Mouse (Mus musculus) liver, postnatal 0 days (tissue): ENCODE results near the gene Abcc3. TPM values are rescaled to one million over a fixed set of nuclear protein-coding genes. Genes with fewer than 3 reads are reported as not detected.

Experiments used
- ATAC-seq: fragments of 200-750 bp; cut with Nextera tagmentation; 2 replicates; pipeline ENCODE4 v1.8.0; 2017; ENCODE audit warnings: mild to moderate bottlenecking, moderate library complexity
- DNase-seq: peaks from one replicate; pipeline ENCODE4 v3.0.0-alpha.2; 2016
- H3K27ac ChIP-seq: fragments of 300-500 bp; sonication (generic); 2 replicates; pipeline ENCODE4 v1.5.1; 2014; ENCODE audit warnings: antibody characterized with exemption, moderate library complexity, mild to moderate bottlenecking, low read depth
- H3K27me3 ChIP-seq: fragments of 300-500 bp; sonication (generic); 2 replicates; pipeline ENCODE4 v1.6.1; 2014; ENCODE audit warnings: low read length, control low read depth, mixed read lengths; ENCODE audit not compliant: insufficient read depth
- H3K36me3 ChIP-seq: fragments of 300-500 bp; sonication (generic); replicated peaks from 2 replicates; pipeline ENCODE4 v1.6.1; 2014; ENCODE audit warnings: mild to moderate bottlenecking, control low read depth, low read length, moderate library complexity, mixed read lengths; ENCODE audit not compliant: insufficient read depth
- H3K4me1 ChIP-seq: fragments of 300-500 bp; sonication (generic); 2 replicates; pipeline ENCODE4 v1.6.1; 2014; ENCODE audit warnings: antibody characterized with exemption, mild to moderate bottlenecking, control low read depth; ENCODE audit not compliant: insufficient read depth
- H3K4me2 ChIP-seq: fragments of 300-500 bp; sonication (generic); 2 replicates; pipeline ENCODE4 v1.6.1; 2014; ENCODE audit warnings: low read depth, mild to moderate bottlenecking, low read length, moderate library complexity, mixed read lengths
- H3K4me3 ChIP-seq: fragments of 300-500 bp; sonication (generic); 2 replicates; pipeline ENCODE4 v1.5.1; 2014; ENCODE audit warnings: low read depth, low read length
- H3K9ac ChIP-seq: fragments of 300-500 bp; sonication (generic); replicated peaks from 2 replicates; pipeline ENCODE4 v1.6.1; 2014; ENCODE audit warnings: mild to moderate bottlenecking, moderate library complexity
- H3K9me3 ChIP-seq: fragments of 300-500 bp; sonication (generic); 2 replicates; pipeline ENCODE4 v1.6.1; 2016; ENCODE audit warnings: mild to moderate bottlenecking, control low read depth, low read length, mixed read lengths
- CTCF ChIP-seq: sonication (generic); IDR thresholded peaks from 2 replicates; pipeline ENCODE4 v1.5.1; 2016; ENCODE audit warnings: antibody characterized with exemption, low read depth
- EP300 ChIP-seq: IDR thresholded peaks from 2 replicates; pipeline ENCODE4 v1.6.1; 2016; ENCODE audit warnings: antibody characterized with exemption, low read depth, mild to moderate bottlenecking
- WGBS: fragments of 180-500 bp; shearing (Covaris S2); extraction: QIAGEN DNeasy Blood & Tissue Kit; methylation state at CpG from one replicate; pipeline ENCODE4 v1.1.7; 2014; ENCODE audit not compliant: insufficient replicate concordance; 5-methylcytosine and 5-hydroxymethylcytosine counted together
- polyA plus RNA-seq: library from polyadenylated mRNA; unstranded; fragments of >200 nt; fragmentation: Nextera tagmentation; extraction: Ambion mirVana; gene quantifications from 2 replicates; pipeline ENCODE4 v1.2.1, GENCODE M21; 2015

The Abcc3 gene
- polyA plus RNA-seq, 1 experiment from 2014 or later, result 8.3 TPM

DNA sequence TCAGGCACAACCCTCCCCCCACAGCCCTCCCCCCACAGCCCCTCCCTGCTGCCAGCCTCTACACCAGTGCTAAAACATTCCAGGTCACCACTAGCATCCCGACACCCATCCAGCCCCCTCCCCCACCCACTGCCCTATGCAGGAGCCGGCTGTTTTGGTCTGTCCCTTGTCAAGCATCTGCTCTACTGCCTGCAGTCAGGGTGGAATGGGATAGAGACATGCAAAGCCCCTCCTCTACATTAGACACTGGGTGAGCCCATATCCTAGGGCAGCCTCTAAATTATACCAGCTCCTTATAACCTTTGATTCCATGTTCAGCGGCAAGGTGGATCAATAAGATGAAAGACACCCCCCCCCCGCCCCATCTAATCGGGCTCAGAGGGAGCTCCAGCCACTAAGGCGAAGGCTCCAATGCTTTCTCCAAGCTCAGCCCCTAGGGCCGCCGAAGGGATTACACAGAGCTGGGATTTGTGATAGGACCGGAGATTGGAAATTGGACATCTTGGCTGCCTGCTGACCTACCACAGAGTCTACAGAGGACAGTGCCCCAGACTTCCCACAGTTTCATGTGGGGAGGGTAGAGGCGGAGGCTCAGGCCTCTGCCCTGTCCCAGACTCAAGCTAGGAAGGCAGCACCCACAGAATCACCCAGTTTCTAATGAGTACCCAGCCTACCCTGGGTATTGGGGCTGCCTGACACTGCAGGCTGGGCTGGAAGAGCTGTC lies 26.4 kb upstream of the Abcc3 start:
- ATAC-seq, result no peak
- H3K27me3 ChIP-seq, result peaks cover 19% of the 10 kb centered on the region

DNA sequence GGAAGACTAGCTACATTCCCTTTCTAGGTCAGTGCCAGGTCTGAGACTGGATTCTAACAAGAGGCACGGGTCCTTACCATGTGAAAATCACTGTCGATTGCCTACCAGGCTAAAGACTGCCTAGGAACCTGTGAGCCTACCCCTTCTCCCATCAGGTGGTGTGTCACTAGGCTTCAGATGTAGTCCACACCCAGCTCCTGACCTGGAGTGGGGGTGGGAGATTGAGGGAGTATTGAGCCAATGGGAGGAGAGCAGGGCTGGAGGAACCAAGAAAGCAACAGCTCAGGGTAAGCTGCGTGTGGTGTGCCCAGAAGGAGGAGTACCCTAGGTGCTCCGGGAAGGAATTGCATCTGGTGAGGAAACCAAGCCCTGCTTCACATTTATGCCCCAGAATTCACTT lies 21.2 kb upstream of the Abcc3 start:
- H3K27ac ChIP-seq, result no peak overlapping the region
- H3K9ac ChIP-seq, result no peak overlapping the region
- no peaks in the 10 kb centered on the region for H3K4me1 ChIP-seq
- no peak overlapping the region for H3K4me3 ChIP-seq
- TF ChIP-seq EP300 (no peak), CTCF (no peak)
- no peaks in the 10 kb centered on the region for H3K9me3 ChIP-seq
- peaks cover 37% of the 10 kb centered on the region for H3K27me3 ChIP-seq
- WGBS, result 63% methylated on average over 4 of the region's 4 CpGs
- H3K36me3 ChIP-seq, result no peaks in the 10 kb centered on the region
- ATAC-seq (no peak), DNase-seq (no peak)
- no peak overlapping the region for H3K4me2 ChIP-seq

More for the DNA sequence above, 26.4 kb upstream of the Abcc3 start:
- Histone ChIP-seq H3K9me3 (no peaks in the 10 kb centered on the region), H3K36me3 (no peaks in the 10 kb centered on the region), H3K9ac (no peak overlapping the region), H3K4me3 (no peak overlapping the region), H3K4me1 (no peaks in the 10 kb centered on the region), H3K4me2 (no peak overlapping the region), H3K27ac (no peak overlapping the region)
- 62% methylated on average over 9 of the region's 10 CpGs for whole genome bisulfite sequencing
- TF ChIP-seq CTCF, result no peak
- TF ChIP-seq EP300, result no peak
- DNase-seq, result no peak

DNA sequence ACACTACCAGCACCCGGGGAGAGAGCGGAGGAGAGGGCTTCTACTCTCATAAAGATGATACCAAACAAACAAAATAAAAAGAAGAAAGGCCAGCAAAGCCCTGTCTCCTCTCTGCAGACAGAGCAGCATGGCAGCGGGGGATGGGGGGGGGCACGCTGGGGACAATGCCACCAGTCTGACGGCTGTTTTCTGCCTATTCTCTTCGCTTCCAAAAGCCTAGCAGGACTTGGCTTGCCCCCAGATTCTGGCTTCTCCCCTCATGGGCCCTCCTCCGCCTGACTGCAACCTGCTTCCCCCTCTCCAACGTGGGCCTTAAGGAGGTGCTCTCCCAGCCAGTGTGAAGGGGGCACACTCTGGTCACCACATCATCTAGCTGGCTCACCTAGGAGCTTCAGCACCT lies 20.7 kb upstream of the Abcc3 start:
- H3K36me3 ChIP-seq, result no peaks in the 10 kb centered on the region
- no peak overlapping the region for H3K9ac ChIP-seq
- no peak overlapping the region for H3K4me2 ChIP-seq
- TF ChIP-seq EP300 (no peak), CTCF (no peak)
- no peak for DNase-seq
- no peaks in the 10 kb centered on the region for H3K9me3 ChIP-seq
- no peaks in the 10 kb centered on the region for H3K4me1 ChIP-seq
- no peak for ATAC-seq
- no peak overlapping the region for H3K4me3 ChIP-seq
- WGBS, result 28% methylated on average over 8 of the region's 8 CpGs
- no peak overlapping the region for H3K27ac ChIP-seq
- peaks cover 37% of the 10 kb centered on the region for H3K27me3 ChIP-seq

DNA sequence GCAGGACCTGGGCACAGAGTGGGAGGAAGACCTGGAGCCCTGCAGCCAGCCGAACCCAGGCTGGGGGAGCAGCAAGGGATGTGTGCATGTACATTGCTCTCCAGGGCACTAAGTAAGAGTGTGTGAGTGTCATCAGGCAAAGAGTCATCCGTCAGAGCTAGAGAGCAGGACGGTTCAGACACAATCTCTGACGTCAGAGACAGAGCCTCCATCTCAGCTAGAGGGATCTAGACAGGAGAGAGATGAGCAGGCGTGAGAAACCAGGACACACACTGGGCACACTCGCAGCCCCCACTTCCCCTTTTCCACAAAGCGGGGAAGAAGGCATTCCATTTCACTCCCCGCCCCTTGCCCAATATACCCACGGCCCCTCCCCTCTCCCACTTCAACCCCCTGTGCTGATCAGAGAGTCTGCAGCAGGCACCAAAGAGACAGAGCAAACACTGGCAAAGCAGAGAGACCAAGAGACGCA lies 20.2 kb upstream of the Abcc3 start:
- TF ChIP-seq CTCF (no peak), EP300 (no peak)
- no peak overlapping the region for H3K9ac ChIP-seq
- H3K4me2 ChIP-seq, result no peak overlapping the region
- no peaks in the 10 kb centered on the region for H3K36me3 ChIP-seq
- H3K27ac ChIP-seq, result no peak overlapping the region
- H3K4me3 ChIP-seq, result no peak overlapping the region
- ATAC-seq (no peak), DNase-seq (no peak)
- no peaks in the 10 kb centered on the region for H3K9me3 ChIP-seq
- WGBS, result 12% methylated on average over 10 of the region's 10 CpGs
- no peaks in the 10 kb centered on the region for H3K4me1 ChIP-seq
- peaks cover 37% of the 10 kb centered on the region for H3K27me3 ChIP-seq

DNA sequence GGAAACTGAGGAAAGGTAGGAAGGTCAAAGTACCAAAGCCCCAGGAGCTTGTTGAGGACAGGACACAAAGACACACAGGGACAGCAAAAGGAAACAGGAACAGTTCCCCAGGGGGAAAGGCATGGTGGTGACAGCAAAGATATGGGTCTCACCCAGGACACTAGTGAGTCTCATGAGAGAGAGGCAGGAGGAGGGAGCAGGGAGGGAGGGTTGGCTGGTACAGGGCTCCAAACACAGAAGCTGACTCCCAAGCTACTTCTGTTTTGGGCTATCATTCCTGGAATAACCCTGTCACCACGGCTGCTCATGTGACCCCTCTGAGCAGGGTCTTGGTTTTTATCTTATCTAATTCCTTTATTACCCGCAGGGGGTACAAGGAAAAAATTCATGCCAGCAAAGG lies 19.8 kb upstream of the Abcc3 start:
- no peak for TF ChIP-seq EP300
- TF ChIP-seq CTCF, result no peak
- H3K9ac ChIP-seq, result no peak overlapping the region
- H3K4me1 ChIP-seq, result no peaks in the 10 kb centered on the region
- H3K4me2 ChIP-seq, result no peak overlapping the region
- no peak overlapping the region for H3K27ac ChIP-seq
- H3K9me3 ChIP-seq, result no peaks in the 10 kb centered on the region
- DNase-seq (no peak), ATAC-seq (no peak)
- H3K4me3 ChIP-seq, result no peak overlapping the region
- WGBS, result 21% methylated on average over 2 of the region's 2 CpGs
- H3K36me3 ChIP-seq, result no peaks in the 10 kb centered on the region
- peaks cover 37% of the 10 kb centered on the region for H3K27me3 ChIP-seq

DNA sequence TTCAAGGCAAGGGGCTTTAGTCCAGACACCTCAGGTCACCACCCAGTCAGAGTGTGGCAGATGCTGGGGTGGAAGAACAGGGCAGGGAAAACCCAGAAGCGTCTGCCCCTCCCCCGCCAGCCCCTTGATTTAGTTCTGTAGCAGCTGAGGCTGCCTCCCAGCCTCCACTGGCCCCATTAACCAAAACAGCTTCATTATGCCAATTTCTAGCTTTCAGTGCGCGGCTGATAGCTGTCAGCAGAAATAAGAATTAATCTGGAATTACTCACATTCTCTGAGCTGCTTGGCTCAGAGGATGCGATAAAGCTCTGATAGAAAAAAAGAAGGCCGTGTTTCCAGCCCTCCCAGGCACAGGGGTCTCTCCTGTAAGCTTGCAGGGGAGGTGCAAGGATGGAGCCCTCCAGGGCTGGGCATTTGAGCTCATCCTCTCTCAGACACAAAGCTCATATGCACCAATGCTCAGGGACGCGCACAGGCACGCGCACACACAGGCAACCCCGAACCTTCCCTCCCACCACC lies 15.1 kb upstream of the Abcc3 start:
- no peak overlapping the region for H3K27ac ChIP-seq
- peaks cover 4% of the 10 kb centered on the region for H3K4me1 ChIP-seq
- H3K9ac ChIP-seq, result no peak overlapping the region
- ATAC-seq (no peak), DNase-seq (no peak)
- H3K4me2 ChIP-seq, result no peak overlapping the region
- 45% methylated on average over 11 of the region's 11 CpGs for WGBS
- no peaks in the 10 kb centered on the region for H3K9me3 ChIP-seq
- H3K4me3 ChIP-seq, result no peak overlapping the region
- 0 out of 2 replicates have a peak, but pooled peaks cover 16% of the 10 kb centered on the region for H3K27me3 ChIP-seq
- TF ChIP-seq EP300 (no peak), CTCF (no peak)
- H3K36me3 ChIP-seq, result no peaks in the 10 kb centered on the region
